Mouse (Mus musculus) heart, embryonic 10.5 days (tissue): ENCODE results near the gene Cela3a. TPM values are rescaled to one million over a fixed set of nuclear protein-coding genes. Genes with fewer than 3 reads are reported as not detected.

Experiments
- DNase-seq: peaks from one replicate; pipeline ENCODE4 v3.0.0-alpha.2; 2017; ENCODE audit warnings: low spot score
- H3K27ac ChIP-seq: fragments of 300-500 bp; sonication (generic); 2 replicates; pipeline ENCODE4 v1.5.1; 2016; ENCODE audit warnings: mild to moderate bottlenecking
- H3K27me3 ChIP-seq: fragments of 300-500 bp; sonication (generic); 2 replicates; pipeline ENCODE4 v1.6.1; 2016; ENCODE audit warnings: mild to moderate bottlenecking; ENCODE audit not compliant: poor library complexity, insufficient read depth, severe bottlenecking
- H3K36me3 ChIP-seq: fragments of 300-500 bp; sonication (generic); 2 replicates; pipeline ENCODE4 v1.6.1; 2016; ENCODE audit warnings: mild to moderate bottlenecking, moderate library complexity
- H3K4me1 ChIP-seq: fragments of 300-500 bp; sonication (generic); 2 replicates; pipeline ENCODE4 v1.6.1; 2016; ENCODE audit warnings: mild to moderate bottlenecking
- H3K4me3 ChIP-seq: fragments of 300-500 bp; sonication (generic); 2 replicates; pipeline ENCODE4 v1.5.1; 2016; ENCODE audit warnings: mild to moderate bottlenecking, moderate library complexity
- H3K9me3 ChIP-seq: fragments of 300-500 bp; sonication (generic); 2 replicates; pipeline ENCODE4 v1.6.1; 2016; ENCODE audit warnings: mild to moderate bottlenecking, moderate library complexity
- WGBS: fragments of 180-500 bp; shearing (Covaris S2); methylation state at CpG from one replicate; pipeline ENCODE4 v1.1.7; 2016; 5-methylcytosine and 5-hydroxymethylcytosine counted together
- polyA plus RNA-seq: library from polyadenylated mRNA; unstranded; fragments of >200 nt; fragmentation: Nextera tagmentation; extraction: Ambion mirVana; gene quantifications from 2 replicates; pipeline ENCODE4 v1.2.1, GENCODE M21; 2016

The Cela3a gene
- polyA plus RNA-seq, 1 experiment from 2014 or later, result not detected

- H3K4me3 ChIP-seq, result no peak overlapping the region
- peaks cover 32% of the 10 kb centered on the region for H3K4me1 ChIP-seq
- no peak for DNase-seq
- no peaks in the 10 kb centered on the region for H3K36me3 ChIP-seq
- H3K9me3 ChIP-seq, result no peaks in the 10 kb centered on the region
- no peaks in the 10 kb centered on the region for H3K27me3 ChIP-seq
- WGBS, result 51% methylated on average over 2 of the region's 2 CpGs
- H3K27ac ChIP-seq, result no peak overlapping the region
Measured at GRCm38 (mm10) chr4:137376778-137377177, 32.8 kb downstream of the Cela3a start.

GRCm38 (mm10) chr4:137375314-137376278, 34.0 kb downstream of the Cela3a start:
- H3K4me3 ChIP-seq, result peak overlapping the region; percentile 19
- H3K9me3 ChIP-seq, result no peaks in the 10 kb centered on the region
- H3K36me3 ChIP-seq, result no peaks in the 10 kb centered on the region
- H3K27me3 ChIP-seq, result no peaks in the 10 kb centered on the region
- 39% methylated on average over 19 of the region's 19 CpGs for WGBS
- DNase-seq, result no peak
- peak overlapping the region; percentile 62; the same call in 1 of the 2 replicates for H3K27ac ChIP-seq
- H3K4me1 ChIP-seq, result peaks cover 27% of the 10 kb centered on the region

DNA sequence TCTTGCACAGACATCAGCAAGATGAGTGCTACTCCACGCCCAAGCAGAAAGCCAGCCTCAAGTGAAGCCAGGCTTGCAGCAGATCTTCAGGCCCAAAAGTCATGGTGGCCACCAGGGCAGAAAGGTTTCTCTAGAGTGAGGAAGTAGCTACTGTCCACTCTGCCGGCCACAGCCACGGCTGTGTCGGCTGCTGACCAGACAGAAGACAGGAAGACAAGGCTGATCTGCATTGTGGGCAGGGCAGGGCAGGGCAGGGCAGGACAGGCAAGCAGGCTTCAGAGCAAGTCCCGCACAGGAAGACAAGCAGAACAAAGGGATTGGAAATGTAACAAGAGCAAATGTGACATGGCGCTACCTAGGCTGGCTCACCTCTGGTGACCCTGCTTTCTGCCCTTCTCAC, 35.9 kb downstream of the Cela3a start:
- DNase-seq, result no peak
- Histone ChIP-seq H3K9me3 (no peaks in the 10 kb centered on the region), H3K36me3 (no peaks in the 10 kb centered on the region), H3K4me3 (no peak overlapping the region), H3K4me1 (peaks cover 36% of the 10 kb centered on the region), H3K27me3 (no peaks in the 10 kb centered on the region), H3K27ac (peak overlapping the region; percentile 2; the same call in 1 of the 2 replicates)
- WGBS, result 50% methylated on average over 6 of the region's 6 CpGs

DNA sequence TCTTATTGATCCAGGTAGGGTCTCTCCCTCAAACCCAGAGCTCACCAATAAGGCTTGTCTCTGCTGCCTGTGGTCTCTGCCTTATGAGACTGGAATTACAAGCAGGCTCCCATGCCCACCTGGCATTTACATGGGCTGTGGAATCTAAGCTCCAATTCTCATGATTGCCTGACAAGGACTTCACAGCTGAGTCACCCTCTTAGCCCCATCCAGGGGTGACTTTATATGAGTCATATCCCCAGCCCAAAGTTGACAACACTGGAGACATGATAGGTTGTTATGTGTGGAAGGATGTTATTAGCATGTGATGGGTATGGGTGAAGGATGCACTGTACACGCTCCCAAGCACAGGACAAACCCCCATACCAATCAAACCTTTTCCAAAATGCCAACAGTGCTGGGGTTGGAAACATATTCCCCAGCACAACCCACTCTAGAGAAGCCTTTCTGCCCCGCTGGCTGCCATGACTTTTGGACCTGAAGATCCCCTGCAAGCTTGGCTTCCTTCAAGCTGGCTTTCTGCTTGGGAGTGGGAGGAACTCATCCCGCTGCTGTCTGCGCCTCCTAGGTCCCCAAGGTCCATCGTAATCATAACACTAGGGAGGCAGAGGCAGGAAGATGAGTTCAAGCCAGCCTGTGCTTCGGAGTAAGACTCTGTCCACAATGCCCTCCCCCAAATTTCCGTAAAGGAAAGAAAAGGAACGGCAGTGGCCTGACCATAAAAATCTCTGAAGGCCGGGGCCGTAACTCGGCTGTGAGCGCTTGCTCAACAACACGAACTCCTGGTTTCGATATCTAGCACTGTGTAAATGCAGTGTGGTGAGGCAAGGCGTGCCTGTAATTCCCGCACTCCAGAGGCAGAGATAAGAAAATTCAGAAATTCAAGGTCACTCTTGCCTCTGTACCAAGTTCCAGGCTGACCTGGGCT, 37.7 kb downstream of the Cela3a start:
- H3K27ac ChIP-seq, result no peak overlapping the region; the same call in 1 of the 2 replicates
- H3K4me1 ChIP-seq, result peaks cover 48% of the 10 kb centered on the region
- WGBS, result 81% methylated on average over 16 of the region's 16 CpGs
- H3K9me3 ChIP-seq, result no peaks in the 10 kb centered on the region
- no peaks in the 10 kb centered on the region for H3K27me3 ChIP-seq
- DNase-seq, result no peak
- H3K36me3 ChIP-seq, result no peaks in the 10 kb centered on the region
- no peak overlapping the region for H3K4me3 ChIP-seq

DNA sequence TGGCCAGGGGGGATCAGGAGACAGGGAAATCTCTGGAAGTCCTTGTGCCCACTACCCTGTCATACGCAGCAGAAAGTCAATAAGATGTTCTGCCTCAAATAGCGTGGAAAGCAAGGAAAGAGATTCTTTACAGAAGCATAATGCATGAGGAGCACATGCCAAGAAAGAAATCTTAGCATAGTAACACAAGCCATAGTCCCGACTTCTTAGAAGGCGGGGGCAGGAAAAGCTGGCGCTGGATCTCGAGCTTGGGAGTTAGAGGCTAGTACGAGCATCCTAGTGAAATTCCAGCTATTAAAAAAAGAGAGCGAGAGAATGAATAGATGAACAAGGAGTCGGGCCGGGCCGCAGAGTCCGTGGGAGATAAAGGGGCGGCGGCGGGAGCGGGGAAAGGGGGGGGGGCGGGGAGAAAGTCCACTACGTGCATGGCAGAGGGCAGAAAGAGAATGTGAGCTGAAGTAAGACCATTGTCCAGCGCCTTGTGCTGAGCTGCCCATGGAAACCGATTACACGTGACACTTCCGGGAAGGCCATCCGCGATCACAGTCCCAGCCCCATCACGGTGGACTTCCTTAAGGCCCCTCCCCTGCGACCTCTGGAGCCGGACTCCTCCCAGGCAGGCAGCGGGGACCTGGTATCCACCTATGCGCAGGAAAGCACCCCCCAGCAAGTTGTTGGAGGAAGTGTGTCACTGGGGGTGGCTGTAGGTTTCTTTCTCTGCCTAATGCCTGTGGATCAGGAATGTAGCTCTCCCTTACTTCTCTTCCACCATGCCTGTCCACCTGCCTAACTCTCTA, 39.4 kb downstream of the Cela3a start:
- Histone ChIP-seq H3K36me3 (no peaks in the 10 kb centered on the region), H3K27me3 (no peaks in the 10 kb centered on the region), H3K9me3 (no peaks in the 10 kb centered on the region), H3K4me1 (peaks cover 38% of the 10 kb centered on the region), H3K4me3 (peak overlapping the region; percentile 58), H3K27ac (peak overlapping the region; percentile 85)
- 12% methylated on average over 29 of the region's 29 CpGs for WGBS
- peak; percentile 91 for DNase-seq

DNA sequence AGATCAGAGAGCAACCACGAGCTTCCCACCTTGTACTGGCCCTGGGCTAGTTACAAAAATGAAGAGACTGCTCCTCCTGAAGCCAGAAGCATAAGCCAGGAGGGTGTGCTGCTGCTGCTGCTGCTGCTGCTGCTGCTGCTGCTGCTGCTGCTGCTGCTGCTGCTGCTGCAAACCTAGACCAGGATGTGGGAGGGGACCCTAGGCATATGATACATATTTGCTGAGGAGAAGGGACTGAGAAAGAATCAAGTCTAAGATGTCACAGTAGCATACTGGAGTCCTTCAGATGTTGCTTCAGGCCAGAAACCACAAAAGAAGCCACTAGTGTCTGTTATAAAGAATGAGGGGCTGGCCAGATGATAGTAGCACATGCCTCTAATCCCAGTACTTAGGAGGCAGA, 41.4 kb downstream of the Cela3a start:
- no peaks in the 10 kb centered on the region for H3K27me3 ChIP-seq
- no peak for DNase-seq
- peaks cover 27% of the 10 kb centered on the region for H3K4me1 ChIP-seq
- H3K36me3 ChIP-seq, result no peaks in the 10 kb centered on the region
- H3K27ac ChIP-seq, result peak overlapping the region; percentile 24; the same call in 1 of the 2 replicates
- H3K4me3 ChIP-seq, result no peak overlapping the region
- no peaks in the 10 kb centered on the region for H3K9me3 ChIP-seq
- WGBS, result 25% methylated on average over 1 of the region's 1 CpGs

GRCm38 (mm10) chr4:137367275-137368088, 42.1 kb downstream of the Cela3a start:
- H3K36me3 ChIP-seq, result no peaks in the 10 kb centered on the region
- peak overlapping the region; percentile 67 for H3K27ac ChIP-seq
- 37% methylated on average over 5 of the region's 5 CpGs for WGBS
- DNase-seq, result no peak
- no peaks in the 10 kb centered on the region for H3K9me3 ChIP-seq
- H3K27me3 ChIP-seq, result no peaks in the 10 kb centered on the region
- H3K4me1 ChIP-seq, result peaks cover 27% of the 10 kb centered on the region
- H3K4me3 ChIP-seq, result no peak overlapping the region

DNA sequence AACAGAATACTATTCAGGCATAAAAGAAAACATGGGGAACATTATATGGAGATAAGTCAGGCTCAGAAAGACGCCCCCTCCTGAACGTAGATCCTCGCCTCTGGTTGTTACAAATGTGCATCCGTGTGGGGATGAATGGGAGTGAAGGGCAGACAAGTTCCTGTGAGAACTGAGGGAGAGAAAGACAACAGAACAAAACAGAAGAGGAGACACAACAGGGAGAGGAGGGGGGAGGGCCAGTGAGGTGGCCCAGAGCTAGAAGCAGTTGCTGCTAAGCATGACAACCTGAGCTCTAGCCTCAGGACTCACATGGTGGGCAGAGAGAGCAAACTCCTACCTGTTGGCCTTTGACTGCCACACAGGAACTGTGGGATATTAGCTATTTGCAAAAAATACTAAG, 43.5 kb downstream of the Cela3a start:
- no peak overlapping the region for H3K4me3 ChIP-seq
- no peaks in the 10 kb centered on the region for H3K27me3 ChIP-seq
- no peak overlapping the region for H3K27ac ChIP-seq
- no peaks in the 10 kb centered on the region for H3K36me3 ChIP-seq
- 84% methylated on average over 4 of the region's 4 CpGs for WGBS
- H3K9me3 ChIP-seq, result no peaks in the 10 kb centered on the region
- peaks cover 21% of the 10 kb centered on the region for H3K4me1 ChIP-seq
- no peak for DNase-seq

DNA sequence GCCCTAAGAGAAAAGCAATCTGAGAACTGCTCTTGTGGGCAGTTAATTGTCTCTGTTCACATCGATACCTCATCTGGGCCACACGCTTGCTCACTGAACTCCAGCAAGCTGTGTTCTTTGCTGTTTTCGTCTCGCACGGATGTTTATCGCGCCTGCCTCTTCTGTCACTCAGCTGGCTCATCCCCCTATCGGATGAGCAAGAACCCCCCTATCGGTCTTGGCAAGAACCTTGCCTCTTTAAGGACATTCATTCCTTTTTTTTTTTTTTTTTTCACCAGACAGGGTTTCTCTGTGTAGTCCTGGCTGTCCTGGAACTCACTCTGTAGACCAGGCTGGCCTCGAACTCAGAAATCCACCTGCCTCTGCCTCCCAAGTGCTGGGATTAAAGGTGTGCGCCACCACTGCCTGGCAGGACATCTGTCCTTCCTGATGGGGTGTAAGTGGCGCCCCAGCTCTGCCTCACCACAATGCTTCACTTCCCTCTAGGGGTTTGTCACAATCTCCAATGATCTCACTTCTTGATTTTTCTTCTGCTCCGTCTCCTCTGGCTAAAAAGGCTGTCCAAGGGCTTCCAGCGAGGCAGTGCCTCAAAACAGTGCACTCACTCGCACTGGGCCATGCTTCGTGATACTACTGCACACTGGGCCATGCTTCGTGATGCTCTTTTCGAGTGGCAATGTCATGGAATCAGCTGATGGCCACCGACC, 44.1 kb downstream of the Cela3a start:
- WGBS, result 78% methylated on average over 19 of the region's 19 CpGs

GRCm38 (mm10) chr4:137364826-137365225, 44.8 kb downstream of the Cela3a start:
- no peak for DNase-seq
- WGBS, result 87% methylated on average over 6 of the region's 6 CpGs
- H3K4me1 ChIP-seq, result peaks cover 13% of the 10 kb centered on the region
- no peak overlapping the region for H3K4me3 ChIP-seq
- no peaks in the 10 kb centered on the region for H3K27me3 ChIP-seq
- H3K9me3 ChIP-seq, result no peaks in the 10 kb centered on the region
- no peak overlapping the region for H3K27ac ChIP-seq
- no peaks in the 10 kb centered on the region for H3K36me3 ChIP-seq

More for the DNA sequence above, 44.1 kb downstream of the Cela3a start:
- Histone ChIP-seq H3K4me1 (peaks cover 20% of the 10 kb centered on the region), H3K4me3 (no peak overlapping the region), H3K9me3 (no peaks in the 10 kb centered on the region), H3K27me3 (no peaks in the 10 kb centered on the region), H3K36me3 (no peaks in the 10 kb centered on the region), H3K27ac (no peak overlapping the region)
- no peak for DNase-seq

GRCm38 (mm10) chr4:137360996-137361395, 48.6 kb downstream of the Cela3a start:
- no peak overlapping the region for H3K27ac ChIP-seq
- no peak for DNase-seq
- H3K9me3 ChIP-seq, result no peaks in the 10 kb centered on the region
- H3K4me3 ChIP-seq, result no peak overlapping the region
- H3K27me3 ChIP-seq, result no peaks in the 10 kb centered on the region
- H3K4me1 ChIP-seq, result peaks cover 14% of the 10 kb centered on the region
- H3K36me3 ChIP-seq, result no peaks in the 10 kb centered on the region
- 59% methylated on average over 3 of the region's 3 CpGs for WGBS
